Mouse (Mus musculus): ENCODE measurements at regions not wholly inside any gene's neighbourhood (a gene's known extent, or its start where the extent isn't known, plus 50 kb on each side); places are given as distances from the start of the nearest gene placed in this dataset.

- no peak for TF ChIP-seq POLR2A (IDR thresholded peaks at IDR 0.05; ENCODE audit: borderline replicate concordance, extremely low read depth, low read depth, low read length)
- no peak for TF ChIP-seq CTCF (IDR thresholded peaks at IDR 0.05; ENCODE audit: insufficient read depth, low read length)
Measured at GRCm38 (mm10) chr11:22675754-22676153, 163.9 kb downstream of the Tmem17 start.

Measured in lung, adult 2 months (tissue).